Mouse (Mus musculus): Measurements from ENCODE around the gene Plekhb1. TPM values are rescaled to one million over a fixed set of nuclear protein-coding genes. Genes with fewer than 3 reads are reported as not detected.

The Plekhb1 gene
- polyA plus RNA-seq, 1 experiment from 2014 or later, result 20.4 TPM

GRCm38 (mm10) chr7:100678948-100679880, 17.0 kb upstream of the Plekhb1 start:
- Histone ChIP-seq H3K27ac (peak overlapping the region; percentile 87), H3K4me1 (no peaks in the 10 kb centered on the region), H3K27me3 (no peaks in the 10 kb centered on the region), H3K9ac (no peak overlapping the region), H3K4me2 (peak overlapping the region; percentile 41), H3K36me3 (no peaks in the 10 kb centered on the region), H3K4me3 (peak overlapping the region; percentile 12; the same call in 1 of the 2 replicates), H3K9me3 (no peaks in the 10 kb centered on the region)
- 50% methylated on average over 15 of the region's 15 CpGs for WGBS
- peak; percentile 68 for ATAC-seq (ENCODE audit: borderline replicate concordance, extremely low read depth, low FRiP score, low TSS enrichment)

- Histone ChIP-seq H3K4me2 (no peak overlapping the region), H3K4me1 (no peaks in the 10 kb centered on the region), H3K4me3 (no peak overlapping the region), H3K9ac (no peak overlapping the region), H3K36me3 (no peaks in the 10 kb centered on the region), H3K27ac (peak overlapping the region; percentile 87), H3K27me3 (no peaks in the 10 kb centered on the region), H3K9me3 (no peaks in the 10 kb centered on the region)
- 70% methylated on average over 5 of the region's 5 CpGs for WGBS
- ATAC-seq (ENCODE audit: borderline replicate concordance, extremely low read depth, low FRiP score, low TSS enrichment), result no peak
These were observed 15.8 kb upstream of the Plekhb1 start for GRCm38 (mm10) chr7:100678052-100678451.

GRCm38 (mm10) chr7:100674941-100675340, 12.7 kb upstream of the Plekhb1 start:
- H3K27me3 ChIP-seq, result no peaks in the 10 kb centered on the region
- H3K4me2 ChIP-seq, result no peak overlapping the region
- no peak for ATAC-seq (ENCODE audit: borderline replicate concordance, extremely low read depth, low FRiP score, low TSS enrichment)
- no peak overlapping the region for H3K27ac ChIP-seq
- no peaks in the 10 kb centered on the region for H3K36me3 ChIP-seq
- H3K9me3 ChIP-seq, result no peaks in the 10 kb centered on the region
- H3K4me1 ChIP-seq, result no peaks in the 10 kb centered on the region
- no peak overlapping the region for H3K9ac ChIP-seq
- 85% methylated on average over 2 of the region's 2 CpGs for WGBS
- no peak overlapping the region for H3K4me3 ChIP-seq

- no peaks in the 10 kb centered on the region for H3K4me1 ChIP-seq
- H3K36me3 ChIP-seq, result no peaks in the 10 kb centered on the region
- 61% methylated on average over 7 of the region's 7 CpGs for WGBS
These were observed 11.2 kb upstream of the Plekhb1 start for GRCm38 (mm10) chr7:100673452-100673851.

GRCm38 (mm10) chr7:100670646-100671045, 8.4 kb upstream of the Plekhb1 start:
- Histone ChIP-seq H3K4me3 (no peak overlapping the region), H3K36me3 (no peaks in the 10 kb centered on the region), H3K4me1 (no peaks in the 10 kb centered on the region), H3K27me3 (no peaks in the 10 kb centered on the region), H3K9me3 (no peaks in the 10 kb centered on the region), H3K9ac (no peak overlapping the region), H3K4me2 (no peak overlapping the region), H3K27ac (no peak overlapping the region)
- no peak for ATAC-seq (ENCODE audit: borderline replicate concordance, extremely low read depth, low FRiP score, low TSS enrichment)
- WGBS, result 80% methylated on average over 5 of the region's 5 CpGs

More at GRCm38 (mm10) chr7:100673452-100673851, 11.2 kb upstream of the Plekhb1 start:
- H3K4me3 ChIP-seq, result no peak overlapping the region
- H3K27me3 ChIP-seq, result no peaks in the 10 kb centered on the region
- no peak overlapping the region for H3K9ac ChIP-seq
- no peak overlapping the region for H3K4me2 ChIP-seq
- ATAC-seq (ENCODE audit: borderline replicate concordance, extremely low read depth, low FRiP score, low TSS enrichment), result no peak
- H3K27ac ChIP-seq, result no peak overlapping the region
- no peaks in the 10 kb centered on the region for H3K9me3 ChIP-seq

GRCm38 (mm10) chr7:100663729-100664304, 1.6 kb upstream of the Plekhb1 start:
- H3K36me3 ChIP-seq, result no peaks in the 10 kb centered on the region
- H3K27me3 ChIP-seq, result no peaks in the 10 kb centered on the region
- H3K4me3 ChIP-seq, result no peak overlapping the region
- peaks cover 7% of the 10 kb centered on the region for H3K4me1 ChIP-seq
- no peak for ATAC-seq (ENCODE audit: borderline replicate concordance, extremely low read depth, low FRiP score, low TSS enrichment)
- 0 out of 2 replicates have a peak overlapping the region, but pooled peaks have one; percentile 20 for H3K4me2 ChIP-seq
- no peak overlapping the region for H3K9ac ChIP-seq
- 53% methylated on average over 11 of the region's 11 CpGs for WGBS
- no peaks in the 10 kb centered on the region for H3K9me3 ChIP-seq
- no peak overlapping the region for H3K27ac ChIP-seq

- peaks cover 7% of the 10 kb centered on the region for H3K4me1 ChIP-seq
- 0 out of 2 replicates have a peak overlapping the region, but pooled peaks have one; percentile 20 for H3K4me2 ChIP-seq
- H3K9ac ChIP-seq, result no peak overlapping the region
- 0 out of 2 replicates have a peak overlapping the region, but pooled peaks have one; percentile 1 for H3K27ac ChIP-seq
- under 1% methylated on average over 13 of the region's 13 CpGs for WGBS
- peak; percentile 89 for ATAC-seq (ENCODE audit: borderline replicate concordance, extremely low read depth, low FRiP score, low TSS enrichment)
- H3K36me3 ChIP-seq, result no peaks in the 10 kb centered on the region
- H3K4me3 ChIP-seq, result no peak overlapping the region
- H3K27me3 ChIP-seq, result no peaks in the 10 kb centered on the region
- H3K9me3 ChIP-seq, result no peaks in the 10 kb centered on the region
These were observed 976 bp upstream of the Plekhb1 start for GRCm38 (mm10) chr7:100663190-100663589.

GRCm38 (mm10) chr7:100661264-100661663, 950 bp downstream of the Plekhb1 start:
- Histone ChIP-seq H3K9me3 (no peaks in the 10 kb centered on the region), H3K27ac (no peak overlapping the region), H3K4me2 (no peak overlapping the region), H3K4me3 (no peak overlapping the region), H3K4me1 (peaks cover 7% of the 10 kb centered on the region), H3K9ac (no peak overlapping the region), H3K27me3 (no peaks in the 10 kb centered on the region), H3K36me3 (no peaks in the 10 kb centered on the region)
- no peak for ATAC-seq (ENCODE audit: borderline replicate concordance, extremely low read depth, low FRiP score, low TSS enrichment)
- 83% methylated on average over 7 of the region's 7 CpGs for WGBS

GRCm38 (mm10) chr7:100658093-100658578, 4.1 kb downstream of the Plekhb1 start:
- peaks cover 4% of the 10 kb centered on the region; the same call in 1 of the 2 replicates for H3K4me1 ChIP-seq
- WGBS, result 25% methylated on average over 18 of the region's 18 CpGs
- no peak overlapping the region for H3K9ac ChIP-seq
- H3K27me3 ChIP-seq, result no peaks in the 10 kb centered on the region
- H3K4me2 ChIP-seq, result peak overlapping the region; percentile 48
- ATAC-seq (ENCODE audit: borderline replicate concordance, extremely low read depth, low FRiP score, low TSS enrichment), result peak; percentile 68
- H3K27ac ChIP-seq, result peak overlapping the region; percentile 54
- H3K4me3 ChIP-seq, result peak overlapping the region; percentile 33
- H3K36me3 ChIP-seq, result no peaks in the 10 kb centered on the region
- H3K9me3 ChIP-seq, result no peaks in the 10 kb centered on the region

- no peak overlapping the region for H3K27ac ChIP-seq
- no peaks in the 10 kb centered on the region; the same call in 1 of the 2 replicates for H3K4me1 ChIP-seq
- no peak overlapping the region for H3K4me2 ChIP-seq
- WGBS, result 14% methylated on average over 5 of the region's 5 CpGs
- H3K27me3 ChIP-seq, result no peaks in the 10 kb centered on the region
- no peak for ATAC-seq (ENCODE audit: borderline replicate concordance, extremely low read depth, low FRiP score, low TSS enrichment)
- H3K4me3 ChIP-seq, result no peak overlapping the region
- no peaks in the 10 kb centered on the region for H3K9me3 ChIP-seq
- no peak overlapping the region for H3K9ac ChIP-seq
- no peaks in the 10 kb centered on the region for H3K36me3 ChIP-seq
These were observed 5.5 kb downstream of the Plekhb1 start for GRCm38 (mm10) chr7:100656739-100657138.

- no peak for ATAC-seq (ENCODE audit: borderline replicate concordance, extremely low read depth, low FRiP score, low TSS enrichment)
- 86% methylated on average over 8 of the region's 8 CpGs for WGBS
- H3K4me3 ChIP-seq, result no peak overlapping the region
- H3K9me3 ChIP-seq, result no peaks in the 10 kb centered on the region
- no peaks in the 10 kb centered on the region for H3K27me3 ChIP-seq
- H3K36me3 ChIP-seq, result no peaks in the 10 kb centered on the region; the same call in 1 of the 2 replicates
- H3K9ac ChIP-seq, result no peak overlapping the region
- peaks cover under 1% of the 10 kb centered on the region for H3K4me1 ChIP-seq
- H3K4me2 ChIP-seq, result no peak overlapping the region
- no peak overlapping the region for H3K27ac ChIP-seq
These were observed 7.8 kb downstream of the Plekhb1 start for GRCm38 (mm10) chr7:100654441-100654840.
